Mouse (Mus musculus) MEL (cell line): ENCODE measurements around the gene Smyd1. TPM values are rescaled to one million over a fixed set of nuclear protein-coding genes. Genes with fewer than 3 reads are reported as not detected.

Experiments used
- DNase-seq: peaks from one replicate; pipeline ENCODE4 v3.0.0; 2011; ENCODE audit warnings: low read depth, low spot score
- H3K27ac ChIP-seq: 2 replicates; pipeline ENCODE4 v1.5.1; 2012; ENCODE audit warnings: low read depth, mild to moderate bottlenecking, control low read depth, low read length, moderate library complexity; ENCODE audit not compliant: control insufficient read depth
- H3K27me3 ChIP-seq, 2 experiments: fragments of 150-350 bp in 1 of 2; sonication (generic) in 1 of 2; 2 replicates each; pipeline ENCODE4 v1.6.1; 2012; ENCODE audit warnings: low read length in 2 of 2, mild to moderate bottlenecking in 2 of 2, improper control_type of control experiment in 1 of 2, moderate library complexity in 1 of 2; ENCODE audit not compliant: insufficient read depth in 2 of 2, control insufficient read depth in 1 of 2
- H3K36me3 ChIP-seq, 2 experiments: 2 replicates each; pipeline ENCODE4 v1.6.1; 2012 to 2014; ENCODE audit warnings: low read length in 2 of 2, improper control_type of control experiment in 1 of 2, inconsistent platforms in 1 of 2, mild to moderate bottlenecking in 1 of 2; ENCODE audit not compliant: insufficient read depth in 2 of 2, control insufficient read depth in 1 of 2
- H3K4me1 ChIP-seq, 2 experiments: fragments of 150-350 bp in 1 of 2; sonication (generic) in 1 of 2; 2 replicates each; pipeline ENCODE4 v1.6.1; 2012; ENCODE audit warnings: low read length in 2 of 2, improper control_type of control experiment in 1 of 2, mild to moderate bottlenecking in 1 of 2; ENCODE audit not compliant: insufficient read depth in 2 of 2, control insufficient read depth in 1 of 2
- H3K4me3 ChIP-seq, 2 experiments: fragments of 150-350 bp in 1 of 2; sonication (generic) in 1 of 2; 2 replicates each; pipeline ENCODE4 v1.5.1; 2012; ENCODE audit warnings: low read depth in 2 of 2, low read length in 2 of 2, mild to moderate bottlenecking in 2 of 2, moderate library complexity in 2 of 2, control low read depth in 1 of 2, improper control_type of control experiment in 1 of 2; ENCODE audit not compliant: control insufficient read depth in 1 of 2, insufficient read depth in 1 of 2
- H3K79me2 ChIP-seq: 2 replicates; pipeline ENCODE4 v1.6.1; 2012; ENCODE audit warnings: mild to moderate bottlenecking, low read length, moderate library complexity; ENCODE audit not compliant: control insufficient read depth, poor library complexity, insufficient read depth
- H3K9ac ChIP-seq: 2 replicates; pipeline ENCODE4 v1.6.1; 2012; ENCODE audit warnings: low read depth, mild to moderate bottlenecking, control low read depth, low read length, moderate library complexity; ENCODE audit not compliant: control insufficient read depth, poor library complexity, severe bottlenecking
- H3K9me3 ChIP-seq: fragments of 150-350 bp; sonication (generic); replicated peaks from 2 replicates; pipeline ENCODE4 v1.6.1; 2012; ENCODE audit warnings: mild to moderate bottlenecking, low read length, improper control_type of control experiment, moderate library complexity; ENCODE audit not compliant: insufficient read depth
- BHLHE40 ChIP-seq: IDR thresholded peaks from 2 replicates; pipeline ENCODE4 v1.6.1; 2012; ENCODE audit warnings: low read depth, mild to moderate bottlenecking, inconsistent platforms, low read length, improper control_type of control experiment, borderline replicate concordance
- CHD2 ChIP-seq: IDR thresholded peaks from 2 replicates; pipeline ENCODE4 v1.6.1; 2011; ENCODE audit warnings: low read length, improper control_type of control experiment
- E2F4 ChIP-seq: IDR thresholded peaks from 2 replicates; pipeline ENCODE4 v1.6.1; 2011; ENCODE audit warnings: low read depth, low read length, improper control_type of control experiment, borderline replicate concordance
- ELF1 ChIP-seq: IDR thresholded peaks from 2 replicates; pipeline ENCODE4 v1.6.1; 2014; ENCODE audit warnings: low read depth, mild to moderate bottlenecking, inconsistent platforms, low read length, improper control_type of control experiment, moderate library complexity
- ETS1 ChIP-seq: IDR thresholded peaks from 2 replicates; pipeline ENCODE4 v1.6.1; 2012; ENCODE audit warnings: low read depth, mild to moderate bottlenecking, inconsistent platforms, low read length, improper control_type of control experiment, moderate library complexity
- GABPA ChIP-seq: IDR thresholded peaks from 2 replicates; pipeline ENCODE4 v1.6.1; 2012; ENCODE audit warnings: low read depth, mild to moderate bottlenecking, inconsistent platforms, low read length, improper control_type of control experiment, moderate library complexity
- GATA1 ChIP-seq: IDR thresholded peaks from 2 replicates; pipeline ENCODE4 v1.6.1; 2011; ENCODE audit warnings: low read depth, low read length, improper control_type of control experiment
- HCFC1 ChIP-seq: IDR thresholded peaks from 2 replicates; pipeline ENCODE4 v1.6.1; 2012; ENCODE audit warnings: low read depth, mild to moderate bottlenecking, inconsistent platforms, low read length, improper control_type of control experiment, moderate library complexity
- MAFK ChIP-seq: IDR thresholded peaks from 2 replicates; pipeline ENCODE4 v1.6.1; 2011; ENCODE audit warnings: low read depth, mild to moderate bottlenecking, low read length, improper control_type of control experiment, borderline replicate concordance
- MAX ChIP-seq: IDR thresholded peaks from 2 replicates; pipeline ENCODE4 v1.6.1; 2011; ENCODE audit warnings: low read length, improper control_type of control experiment
- MAZ ChIP-seq: IDR thresholded peaks from 2 replicates; pipeline ENCODE4 v1.6.1; 2012; ENCODE audit warnings: low read depth, mild to moderate bottlenecking, inconsistent platforms, low read length, improper control_type of control experiment
- MXI1 ChIP-seq: IDR thresholded peaks from 2 replicates; pipeline ENCODE4 v1.6.1; 2011; ENCODE audit warnings: mild to moderate bottlenecking, low read depth, low read length, improper control_type of control experiment
- MYC ChIP-seq: IDR thresholded peaks from 2 replicates; pipeline ENCODE4 v1.6.1; 2011; ENCODE audit warnings: low read depth, mild to moderate bottlenecking, low read length, improper control_type of control experiment, moderate library complexity
- NELFE ChIP-seq: IDR thresholded peaks from 2 replicates; pipeline ENCODE4 v1.6.1; 2011; ENCODE audit warnings: low read depth, low read length, improper control_type of control experiment
- NRF1 ChIP-seq: IDR thresholded peaks from 2 replicates; pipeline ENCODE4 v1.6.1; 2014; ENCODE audit warnings: low read depth, mild to moderate bottlenecking, inconsistent platforms, low read length, improper control_type of control experiment, moderate library complexity; ENCODE audit not compliant: poor library complexity, insufficient read depth, severe bottlenecking
- POLR2A ChIP-seq, 2 experiments: IDR thresholded peaks; 2 replicates each; pipeline ENCODE4 v1.6.1; 2011 to 2012; ENCODE audit warnings: low read length in 2 of 2, mild to moderate bottlenecking in 2 of 2, control low read depth in 1 of 2, improper control_type of control experiment in 1 of 2, low read depth in 1 of 2, moderate library complexity in 1 of 2; ENCODE audit not compliant: control insufficient read depth in 1 of 2, insufficient read depth in 1 of 2, poor library complexity in 1 of 2
- SIN3A ChIP-seq: IDR thresholded peaks from 2 replicates; pipeline ENCODE4 v1.6.1; 2012; ENCODE audit warnings: low read length, improper control_type of control experiment, inconsistent platforms
- TAL1 ChIP-seq: IDR thresholded peaks from 2 replicates; pipeline ENCODE4 v1.6.1; 2012; ENCODE audit warnings: mild to moderate bottlenecking, inconsistent platforms, low read length, moderate library complexity, mixed read lengths
- TBP ChIP-seq: IDR thresholded peaks from 2 replicates; pipeline ENCODE4 v1.8.0; 2011; ENCODE audit warnings: low read depth, low read length, improper control_type of control experiment
- UBTF ChIP-seq: IDR thresholded peaks from 2 replicates; pipeline ENCODE4 v1.6.1; 2012; ENCODE audit warnings: low read depth, mild to moderate bottlenecking, inconsistent platforms, low read length, improper control_type of control experiment, moderate library complexity, borderline replicate concordance; ENCODE audit not compliant: insufficient read depth
- USF1 ChIP-seq: IDR thresholded peaks from 2 replicates; pipeline ENCODE4 v1.6.1; 2014; ENCODE audit warnings: low read depth, mild to moderate bottlenecking, inconsistent platforms, low read length, improper control_type of control experiment, moderate library complexity
- USF2 ChIP-seq, 2 experiments: IDR thresholded peaks; 2 replicates each; pipeline ENCODE4 v1.6.1; 2011 to 2012; ENCODE audit warnings: improper control_type of control experiment in 2 of 2, low read length in 2 of 2, borderline replicate concordance in 1 of 2, inconsistent platforms in 1 of 2, low read depth in 1 of 2, mild to moderate bottlenecking in 1 of 2; ENCODE audit not compliant: insufficient read depth in 1 of 2
- ZC3H11A ChIP-seq: IDR thresholded peaks from 2 replicates; pipeline ENCODE4 v1.6.1; 2012; ENCODE audit warnings: low read depth, mild to moderate bottlenecking, inconsistent platforms, low read length, improper control_type of control experiment
- ZKSCAN1 ChIP-seq: IDR thresholded peaks from 2 replicates; pipeline ENCODE4 v1.6.1; 2012; ENCODE audit warnings: low read depth, mild to moderate bottlenecking, inconsistent platforms, low read length, improper control_type of control experiment, moderate library complexity
- ZMIZ1 ChIP-seq: IDR thresholded peaks from 2 replicates; pipeline ENCODE4 v1.6.1; 2012; ENCODE audit warnings: low read depth, mild to moderate bottlenecking, inconsistent platforms, low read length, improper control_type of control experiment, moderate library complexity
- ZNF384 ChIP-seq: IDR thresholded peaks from 2 replicates; pipeline ENCODE4 v1.6.1; 2012; ENCODE audit warnings: low read depth, mild to moderate bottlenecking, inconsistent platforms, low read length, improper control_type of control experiment
- polyA plus RNA-seq, 2 experiments: library from polyadenylated mRNA; stranded (reverse) in 1 of 2; unstranded in 1 of 2; fragments of >175 nt in 1 of 2; fragments of >200 nt in 1 of 2; gene quantifications; 2 replicates each; pipeline versions ENCODE4 v1.2.1 to v1.2.4; 2012; ENCODE audit warnings: low replicate concordance in 2 of 2, low read depth in 1 of 2; ENCODE audit not compliant: insufficient read length in 2 of 2, insufficient read depth in 1 of 2, missing spikeins in 1 of 2
- total RNA-seq: library from RNA; depleted of rRNA; stranded (reverse); fragments of 300-350 nt; gene quantifications from 2 replicates; pipeline ENCODE4 v1.2.3, GENCODE M21; 2012

Smyd1 gene
- total and polyA plus RNA-seq, 3 experiments = 0.19 TPM; not detected in 2

- Histone ChIP-seq H3K79me2 (no peaks in the 10 kb centered on the region), H3K9me3 (no peaks in the 10 kb centered on the region), H3K27me3 (peaks cover 0 to 2% of the 10 kb centered on the region in 2 experiments; a peak in 1 of 4 replicates), H3K4me3 (no peak overlapping the region), H3K4me1 (no peaks in the 10 kb centered on the region), H3K9ac (no peak overlapping the region), H3K36me3 (no peaks in the 10 kb centered on the region), H3K27ac (no peak overlapping the region)
- no peak for DNase-seq
- TF ChIP-seq MYC (no peak), NRF1 (no peak), ZNF384 (no peak), HCFC1 (no peak), NELFE (no peak), GABPA (no peak), E2F4 (no peak), MAFK (no peak), MAZ (no peak), ETS1 (no peak), TAL1 (no peak), ELF1 (no peak), POLR2A (IDR thresholded peaks at IDR 0.05; ENCODE audit: control insufficient read depth in 1 of 2, insufficient read depth in 1 of 2, low read depth in 1 of 2, low read length in 2 of 2, poor library complexity in 1 of 2) (no peak), MXI1 (no peak), ZKSCAN1 (no peak), SIN3A (no peak), TBP (no peak), ZC3H11A (no peak), USF2 (IDR thresholded peaks at IDR 0.05; ENCODE audit: borderline replicate concordance in 1 of 2, insufficient read depth in 1 of 2, low read depth in 1 of 2, low read length in 2 of 2) (no peak), GATA1 (no peak)
Measured at GRCm38 (mm10) chr6:71212471-71212870, 109.6 kb downstream of the Smyd1 start.

- Histone ChIP-seq H3K79me2 (no peaks in the 10 kb centered on the region), H3K4me1 (no peaks in the 10 kb centered on the region), H3K27me3 (peaks cover 0 to 4% of the 10 kb centered on the region in 2 experiments; a peak in 1 of 4 replicates), H3K4me3 (no peak overlapping the region), H3K27ac (no peak overlapping the region), H3K9me3 (no peaks in the 10 kb centered on the region), H3K36me3 (no peaks in the 10 kb centered on the region), H3K9ac (no peak overlapping the region)
- TF ChIP-seq MAX (no peak), CHD2 (no peak), MYC (no peak), HCFC1 (no peak), ZMIZ1 (no peak), TAL1 (no peak), USF1 (no peak), BHLHE40 (no peak), UBTF (no peak), ZKSCAN1 (no peak)
- peak; percentile 10 for DNase-seq
Measured at GRCm38 (mm10) chr6:71211917-71212316, 110.1 kb downstream of the Smyd1 start.
